Mouse (Mus musculus) brain, embryonic 18.5 days (tissue): ENCODE measurements around the gene Gm20388.

Source experiments
- DNase-seq: peaks from one replicate; pipeline ENCODE4 v3.0.0-alpha.2; 2012; ENCODE audit warnings: low read depth, low spot score

Gm20388 gene

GRCm38 (mm10) chr8:121811502-121811901 lies 1900.9 kb downstream of the Gm20388 start:
- DNase-seq: no peak

GRCm38 (mm10) chr8:121811931-121812570 lies 1901.4 kb downstream of the Gm20388 start:
- DNase-seq: no peak

DNA sequence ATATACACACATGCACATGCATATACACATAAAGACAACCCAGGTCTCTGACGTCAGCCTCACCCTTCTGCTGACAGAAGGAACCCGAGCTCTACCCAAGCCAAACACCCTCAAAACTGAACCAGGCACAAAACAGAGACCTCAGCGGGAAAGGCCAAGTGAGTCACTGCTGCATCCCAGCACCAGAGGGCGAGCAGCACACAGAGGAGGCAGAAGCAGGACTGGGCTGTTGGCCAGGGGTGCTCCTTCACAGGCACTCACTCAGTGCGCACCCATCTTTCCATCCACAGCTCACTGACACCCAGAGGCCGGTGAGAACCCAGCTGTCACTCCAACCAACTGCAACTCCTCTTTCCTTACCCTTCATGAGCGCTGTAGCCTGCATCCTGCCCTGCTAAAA lies 1907.6 kb downstream of the Gm20388 start:
- no peak for DNase-seq

DNA sequence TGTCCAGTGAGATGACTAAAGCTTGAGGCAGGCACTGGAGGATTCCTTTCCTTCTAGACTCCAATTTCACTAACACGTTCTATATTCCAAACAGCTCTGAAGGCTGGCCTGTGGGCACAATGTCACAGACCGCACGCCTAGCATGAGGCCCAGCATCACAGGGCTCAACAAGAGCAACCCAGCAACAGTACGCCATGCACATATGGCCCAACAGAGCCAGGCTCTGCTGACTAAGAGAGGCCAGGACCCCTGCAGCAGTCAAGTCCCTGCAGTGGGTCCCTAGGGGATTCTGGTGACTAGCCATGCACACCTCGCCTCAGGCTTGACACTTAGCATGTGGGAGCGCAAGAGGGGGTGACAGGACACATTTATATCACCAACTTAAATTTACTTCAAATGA lies 1910.2 kb downstream of the Gm20388 start:
- DNase-seq: no peak

- DNase-seq: no peak
Measured at GRCm38 (mm10) chr8:121821320-121821719, 1910.7 kb downstream of the Gm20388 start.

GRCm38 (mm10) chr8:121821770-121822169 lies 1911.1 kb downstream of the Gm20388 start:
- DNase-seq: no peak

GRCm38 (mm10) chr8:121827726-121828125 lies 1917.1 kb downstream of the Gm20388 start:
- DNase-seq: no peak

DNA sequence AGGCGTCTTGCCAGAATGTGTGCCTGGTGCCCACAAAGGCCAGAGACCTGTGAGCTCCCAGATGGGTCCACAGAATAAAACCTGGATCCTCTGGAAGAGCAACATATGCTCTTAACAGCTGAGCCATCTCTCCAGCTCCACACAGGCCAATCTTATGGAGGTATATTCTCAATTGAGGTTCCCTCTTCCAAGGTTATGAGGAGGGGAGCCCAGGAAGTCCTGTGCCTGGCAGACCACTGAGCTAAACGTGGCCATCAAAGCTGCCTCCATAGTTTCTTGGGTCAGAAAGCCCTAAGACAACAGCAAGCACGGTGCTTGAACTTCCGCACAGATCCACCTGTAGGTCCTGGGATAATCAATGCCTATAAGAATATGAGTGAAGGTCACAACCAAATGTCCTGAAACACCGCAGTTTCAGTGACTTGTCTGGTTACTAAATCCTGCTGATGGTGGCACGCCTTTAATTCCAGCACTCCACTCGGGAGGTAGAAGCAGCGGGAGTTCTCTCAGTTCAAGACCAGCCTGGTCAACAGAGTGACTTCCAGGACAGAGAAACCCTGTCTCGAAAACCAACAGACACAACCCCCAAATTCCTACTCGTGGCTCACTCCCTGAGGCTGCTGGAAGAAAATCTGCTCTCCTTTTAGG lies 1917.9 kb downstream of the Gm20388 start:
- DNase-seq: no peak

GRCm38 (mm10) chr8:121829048-121829776 lies 1918.6 kb downstream of the Gm20388 start, which contains the start of gene Klhdc4:
TSS of gene Klhdc4 (minus strand) at chr8:121829569.
- DNase-seq: peak; percentile 81

GRCm38 (mm10) chr8:121829777-121830362 lies 1919.2 kb downstream of the Gm20388 start:
- DNase-seq: peak; percentile 14

GRCm38 (mm10) chr8:121832061-121832460 lies 1921.4 kb downstream of the Gm20388 start:
- DNase-seq: no peak

GRCm38 (mm10) chr8:121832503-121832902 lies 1921.9 kb downstream of the Gm20388 start:
- peak; percentile 64 for DNase-seq

- DNase-seq: no peak
Measured at GRCm38 (mm10) chr8:121841242-121841641, 1930.6 kb downstream of the Gm20388 start.

DNA sequence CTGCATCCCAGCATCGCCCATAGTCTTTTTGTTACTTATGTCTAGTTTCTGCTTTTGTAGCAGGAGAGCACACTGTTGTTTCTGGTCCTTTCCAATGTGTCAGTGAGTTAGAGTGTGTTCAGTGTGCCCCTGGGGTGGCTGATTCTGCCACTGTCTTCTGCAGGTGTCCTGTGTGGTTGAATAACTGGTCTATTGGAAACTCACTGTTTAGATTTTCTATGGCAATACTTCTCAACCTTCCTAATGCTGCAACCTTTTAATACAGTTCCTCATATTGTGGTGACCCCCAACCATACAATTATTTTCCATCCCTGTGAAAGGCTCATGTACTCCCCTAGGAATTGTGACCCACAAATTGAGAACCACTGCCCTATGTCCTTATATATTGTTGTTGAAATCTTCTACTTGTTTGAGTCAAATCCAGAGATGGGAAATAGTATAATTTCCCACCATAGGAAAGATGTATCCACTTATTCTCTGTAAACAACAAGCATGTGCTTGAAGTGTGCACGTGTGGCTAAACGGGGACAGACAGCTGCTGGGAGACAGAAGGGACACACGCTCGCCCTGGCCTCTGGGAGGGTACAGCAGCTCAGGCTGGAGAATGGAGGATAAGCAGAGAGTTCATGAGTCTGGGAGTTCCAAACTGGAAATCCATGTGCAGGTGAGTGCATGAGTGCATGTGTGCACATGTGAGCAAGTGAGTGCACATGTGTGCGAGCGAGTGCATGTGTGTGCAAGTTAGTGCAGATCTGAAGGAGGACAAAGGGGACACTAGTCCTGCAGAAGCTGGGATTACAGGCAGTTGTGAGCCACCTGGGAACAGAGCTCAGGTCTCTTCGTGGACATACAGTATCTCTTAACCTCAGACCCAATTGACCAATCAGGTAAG lies 1931.7 kb downstream of the Gm20388 start:
- no peak for DNase-seq

GRCm38 (mm10) chr8:121843184-121843733 lies 1932.6 kb downstream of the Gm20388 start:
- DNase-seq: no peak

GRCm38 (mm10) chr8:121844765-121845164 lies 1934.1 kb downstream of the Gm20388 start:
- no peak for DNase-seq

GRCm38 (mm10) chr8:121846815-121847214 lies 1936.2 kb downstream of the Gm20388 start:
- DNase-seq: no peak

DNA sequence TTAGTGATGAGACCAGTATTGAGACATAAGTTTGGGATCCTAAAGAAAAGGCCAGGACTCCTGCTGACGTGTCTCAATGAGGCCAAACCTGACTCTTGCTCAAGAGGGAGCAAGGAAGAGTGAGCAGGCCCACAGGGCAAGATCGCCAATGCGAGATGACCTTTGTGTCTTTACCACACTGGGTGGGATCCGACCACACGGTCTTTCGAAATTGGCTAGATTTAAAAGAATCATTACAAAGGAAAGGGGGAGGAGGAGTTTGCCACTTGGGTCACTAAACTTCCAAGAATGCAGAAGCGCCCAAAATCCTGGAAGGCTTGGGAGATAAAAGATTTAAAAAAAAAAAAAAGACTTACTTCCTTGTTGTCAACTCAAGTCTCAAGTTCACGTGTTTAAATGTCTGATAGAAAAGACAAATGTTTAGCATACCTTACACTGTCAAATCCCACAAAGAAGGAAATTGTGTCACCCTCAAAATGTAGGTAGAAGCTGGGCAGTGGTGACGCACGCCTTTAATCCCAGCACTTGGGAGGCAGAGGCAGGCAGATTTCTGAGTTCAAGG lies 1936.7 kb downstream of the Gm20388 start:
- no peak for DNase-seq

- DNase-seq: no peak
Measured at GRCm38 (mm10) chr8:121847987-121848386, 1937.3 kb downstream of the Gm20388 start.

GRCm38 (mm10) chr8:121848495-121848894 lies 1937.9 kb downstream of the Gm20388 start:
- no peak for DNase-seq

GRCm38 (mm10) chr8:121849303-121849702 lies 1938.7 kb downstream of the Gm20388 start:
- no peak for DNase-seq
